ENCODE assay signal across 10 mouse cellular contexts in genomic region chr11:68113454-68114100, GRCm38 (mm10).
DNase-seq lines count a peak whose midpoint lies in the region; ATAC-seq lines count a peak whose summit lies in the region.
"Had no signal": no experiment of that assay in that cellular context is flagged by ENCODE, and none has a peak within 500 bp of the region (broad histone marks: within the 10 kb centered on the region; RNA-seq: fewer than 3 reads in every experiment).

No protein-coding gene starts in this region.

- 37% methylated on average over 11 of the region's 11 CpGs for WGBS in hindbrain, embryonic 10.5 days
- WGBS in hindbrain, embryonic 16.5 days = 17% methylated on average over 11 of the region's 11 CpGs
- 28% methylated on average over 11 of the region's 11 CpGs for WGBS in hindbrain, embryonic 11.5 days
- WGBS in neural tube, embryonic 13.5 days = 17% methylated on average over 11 of the region's 11 CpGs

- H3K4me3 ChIP-seq in hindbrain, embryonic 10.5 days = no peak overlapping the region
- H3K4me3 ChIP-seq in hindbrain, embryonic 16.5 days (ENCODE audit: low read length) = no peak overlapping the region
- H3K4me3 ChIP-seq in hindbrain, embryonic 11.5 days (ENCODE audit: low read depth, low read length) = no peak overlapping the region
- no peak overlapping the region for H3K4me3 ChIP-seq in neural tube, embryonic 13.5 days
- H3K4me3 ChIP-seq: liver, embryonic 13.5 days had no signal

- no peak overlapping the region for H3K4me2 ChIP-seq in hindbrain, embryonic 16.5 days (ENCODE audit: low read length)
- no peak overlapping the region for H3K4me2 ChIP-seq in hindbrain, embryonic 11.5 days (replicated peaks; ENCODE audit: low read depth, low read length)
- 0 out of 2 replicates have a peak overlapping the region, but pooled peaks have one; percentile 5 for H3K4me2 ChIP-seq in neural tube, embryonic 13.5 days
- H3K4me2 ChIP-seq: liver, embryonic 13.5 days had no signal

- H3K9ac ChIP-seq in hindbrain, embryonic 16.5 days (ENCODE audit: low read depth, low read length) = no peak overlapping the region
- H3K9ac ChIP-seq in hindbrain, embryonic 11.5 days (ENCODE audit: low read depth, low read length) = 0 out of 2 replicates have a peak overlapping the region, but pooled peaks have one; percentile 19
- H3K9ac ChIP-seq in neural tube, embryonic 13.5 days = no peak overlapping the region
- H3K9ac ChIP-seq: liver, embryonic 13.5 days had no signal

- no peaks in the 10 kb centered on the region for H3K9me3 ChIP-seq in hindbrain, embryonic 10.5 days
- no peaks in the 10 kb centered on the region for H3K9me3 ChIP-seq in hindbrain, embryonic 16.5 days (ENCODE audit: control insufficient read depth, low read length)
- no peaks in the 10 kb centered on the region for H3K9me3 ChIP-seq in hindbrain, embryonic 11.5 days (ENCODE audit: control insufficient read depth, low read length)
- H3K9me3 ChIP-seq in neural tube, embryonic 13.5 days = no peaks in the 10 kb centered on the region
- H3K9me3 ChIP-seq: liver, embryonic 13.5 days had no signal

- peaks cover 22% of the 10 kb centered on the region for H3K4me1 ChIP-seq in hindbrain, embryonic 10.5 days (replicated peaks)
- peaks cover 11% of the 10 kb centered on the region for H3K4me1 ChIP-seq in hindbrain, embryonic 16.5 days (ENCODE audit: control insufficient read depth, insufficient read depth, low read depth, low read length)
- peaks cover 5% of the 10 kb centered on the region for H3K4me1 ChIP-seq in hindbrain, embryonic 11.5 days (replicated peaks; ENCODE audit: control insufficient read depth, insufficient read depth, low read length)
- peaks cover 20% of the 10 kb centered on the region for H3K4me1 ChIP-seq in neural tube, embryonic 13.5 days (replicated peaks)
- H3K4me1 ChIP-seq: liver, embryonic 13.5 days had no signal

- no peak for ATAC-seq in hindbrain, embryonic 16.5 days
- no peak for ATAC-seq in hindbrain, embryonic 11.5 days (ENCODE audit: low FRiP score)
- ATAC-seq in neural tube, embryonic 13.5 days (ENCODE audit: low read depth) = no peak

- no peaks in the 10 kb centered on the region for H3K36me3 ChIP-seq in hindbrain, embryonic 10.5 days
- H3K36me3 ChIP-seq in hindbrain, embryonic 16.5 days (ENCODE audit: control insufficient read depth, insufficient read depth, low read length) = no peaks in the 10 kb centered on the region
- H3K36me3 ChIP-seq in hindbrain, embryonic 11.5 days (ENCODE audit: control insufficient read depth, insufficient read depth, low read length) = no peaks in the 10 kb centered on the region
- H3K36me3 ChIP-seq in neural tube, embryonic 13.5 days = no peaks in the 10 kb centered on the region
- H3K36me3 ChIP-seq: liver, embryonic 13.5 days had no signal

- no peaks in the 10 kb centered on the region for H3K27me3 ChIP-seq in hindbrain, embryonic 10.5 days (ENCODE audit: insufficient read depth, poor library complexity, severe bottlenecking)
- no peaks in the 10 kb centered on the region for H3K27me3 ChIP-seq in hindbrain, embryonic 16.5 days (replicated peaks; ENCODE audit: control insufficient read depth, insufficient read depth, low read length)
- H3K27me3 ChIP-seq in hindbrain, embryonic 11.5 days (ENCODE audit: control insufficient read depth, insufficient read depth, low read length) = 0 out of 2 replicates have a peak, but pooled peaks cover 2% of the 10 kb centered on the region
- no peaks in the 10 kb centered on the region for H3K27me3 ChIP-seq in neural tube, embryonic 13.5 days
- H3K27me3 ChIP-seq: liver, embryonic 13.5 days had no signal

- peak overlapping the region; percentile 75 for H3K27ac ChIP-seq in hindbrain, embryonic 10.5 days
- no peak overlapping the region for H3K27ac ChIP-seq in hindbrain, embryonic 16.5 days (ENCODE audit: low read depth, low read length)
- H3K27ac ChIP-seq in hindbrain, embryonic 11.5 days (ENCODE audit: low read depth, low read length) = no peak overlapping the region; the same call in 1 of the 2 replicates
- peak overlapping the region; percentile 49 for H3K27ac ChIP-seq in neural tube, embryonic 13.5 days (replicated peaks)
- H3K27ac ChIP-seq: liver, embryonic 13.5 days had no signal

- no peak for DNase-seq in hindbrain, embryonic 10.5 days (ENCODE audit: low spot score)
- peak; percentile 38 for DNase-seq in hindbrain, embryonic 11.5 days (ENCODE audit: low spot score)
- DNase-seq in lung, postnatal 10 days = peak; percentile 25
- DNase-seq in right cerebral cortex, adult 2 months (ENCODE audit: low spot score in 2 of 2) = no peak
- no peak for DNase-seq in urinary bladder, postnatal 25 days (ENCODE audit: low spot score)
- DNase-seq: kidney, adult 2 months; liver, embryonic 13.5 days; right cerebral cortex, postnatal 14 days had no signal

Comparison
In these comparisons a context has a peak if more than half of its experiments do, and no peak if none do; other contexts are left out.
1. DNase-seq: peak in hindbrain, embryonic 11.5 days (single experiment) and lung, postnatal 10 days (single experiment); none in hindbrain, embryonic 10.5 days (single experiment), right cerebral cortex, adult 2 months (0 of 2) and urinary bladder, postnatal 25 days (single experiment).
2. H3K27ac ChIP-seq: peak in hindbrain, embryonic 10.5 days (single experiment) and neural tube, embryonic 13.5 days (single experiment); none in hindbrain, embryonic 16.5 days (single experiment) and hindbrain, embryonic 11.5 days (single experiment).